Mouse (Mus musculus): ENCODE results near the gene Rpl9-ps1. TPM values are rescaled to one million over a fixed set of nuclear protein-coding genes. Genes with fewer than 3 reads are reported as not detected.

Rpl9-ps1 gene
- total RNA-seq, 2 experiments from 2014 or later: not detected

GRCm38 (mm10) chr11:83623586-83623985, 21.8 kb downstream of the Rpl9-ps1 start:
- no peak for DNase-seq (ENCODE audit: low spot score in 2 of 2)

DNA sequence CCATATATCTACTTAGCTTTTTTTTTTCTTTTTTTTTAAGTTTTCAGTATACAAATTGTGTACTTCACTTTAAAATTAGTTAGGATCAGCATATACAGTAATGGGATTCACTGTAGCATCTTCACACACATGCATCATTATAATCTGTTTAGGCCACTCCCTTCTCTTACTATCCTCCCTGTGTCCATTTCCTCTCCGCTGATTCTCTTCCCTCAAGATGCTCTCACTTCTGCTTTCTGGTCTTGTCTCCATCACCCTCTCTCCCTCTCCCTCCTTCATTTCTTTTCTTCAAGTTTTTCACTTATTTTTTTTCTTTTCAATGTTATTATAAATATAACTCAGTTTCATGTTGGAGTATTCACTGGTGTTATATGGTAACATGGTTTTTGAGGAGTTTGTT, 26.4 kb downstream of the Rpl9-ps1 start:
- DNase-seq (ENCODE audit: low spot score in 2 of 2): no peak

DNA sequence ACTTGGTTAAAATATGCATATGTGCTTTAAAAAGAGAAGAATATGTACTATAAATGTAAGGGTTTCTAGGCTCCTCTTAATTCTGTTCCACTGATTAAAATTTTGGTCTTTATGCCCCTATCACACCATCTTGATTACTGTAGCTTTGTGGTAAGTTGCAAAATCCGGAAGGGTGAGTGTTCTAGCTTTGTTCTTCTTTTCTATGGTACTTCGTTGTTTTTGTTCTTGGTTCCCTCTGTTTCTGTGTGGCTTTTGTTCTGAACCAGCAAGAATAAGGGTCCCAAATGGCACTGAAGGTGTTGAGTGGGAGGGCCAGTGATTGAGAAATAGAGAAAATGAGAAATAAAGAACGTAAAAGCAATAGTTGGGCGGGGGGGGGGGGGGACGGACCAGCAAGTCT, 27.2 kb downstream of the Rpl9-ps1 start:
- no peak for DNase-seq (ENCODE audit: low spot score in 2 of 2)

- DNase-seq (ENCODE audit: low spot score in 2 of 2): no peak
These were observed 28.8 kb downstream of the Rpl9-ps1 start for GRCm38 (mm10) chr11:83616586-83616985.

GRCm38 (mm10) chr11:83610900-83611299, 34.5 kb downstream of the Rpl9-ps1 start:
- DNase-seq (ENCODE audit: low spot score in 2 of 2): no peak

GRCm38 (mm10) chr11:83606396-83606795, 39.0 kb downstream of the Rpl9-ps1 start:
- no peak for DNase-seq (ENCODE audit: low spot score in 2 of 2)

- no peak for DNase-seq (ENCODE audit: low spot score in 2 of 2)
These were observed 39.9 kb downstream of the Rpl9-ps1 start for GRCm38 (mm10) chr11:83605535-83605934.

GRCm38 (mm10) chr11:83604698-83605097, 40.7 kb downstream of the Rpl9-ps1 start:
- no peak for DNase-seq (ENCODE audit: low spot score in 2 of 2)

GRCm38 (mm10) chr11:83603399-83603798, 42.0 kb downstream of the Rpl9-ps1 start:
- DNase-seq (ENCODE audit: low spot score in 2 of 2): no peak

DNA sequence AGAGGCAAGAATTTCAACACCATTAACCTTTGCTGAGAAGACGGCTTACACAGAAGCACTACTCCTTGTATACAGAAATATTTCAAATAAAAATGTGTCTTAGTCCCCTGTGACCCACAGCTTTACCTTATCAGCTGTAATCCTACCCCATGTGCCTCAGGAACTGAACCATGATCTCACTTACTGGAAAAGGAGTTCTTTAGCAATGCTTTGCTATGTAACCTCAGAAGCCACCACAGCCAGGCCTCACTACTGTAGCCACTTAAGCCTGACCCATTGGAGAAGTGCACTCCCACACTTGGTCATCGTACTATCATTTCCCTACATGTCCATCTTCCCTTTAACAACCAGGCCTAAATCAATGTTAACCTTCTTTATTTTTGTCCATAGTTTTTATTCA, 44.8 kb downstream of the Rpl9-ps1 start:
- no peak for DNase-seq (ENCODE audit: low spot score in 2 of 2)

DNA sequence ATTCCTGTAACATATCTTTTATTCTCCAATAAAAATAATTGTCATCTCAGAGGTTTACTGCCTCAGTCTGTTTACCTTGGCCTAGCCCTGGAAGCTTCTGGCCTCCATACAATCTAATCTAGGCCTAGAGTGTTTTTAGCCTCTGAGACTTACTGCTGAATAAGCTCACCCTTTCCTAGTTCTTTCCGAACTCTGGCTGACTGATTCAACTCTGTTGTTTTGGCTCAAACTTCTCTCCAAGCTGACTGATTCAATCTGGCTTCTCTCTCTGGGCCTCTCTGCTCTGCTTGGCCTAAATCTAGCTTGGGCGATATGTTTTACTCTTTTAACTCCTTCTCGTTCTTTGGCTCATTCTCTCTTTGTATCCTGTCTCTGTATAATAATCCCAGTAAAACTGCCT, 46.4 kb downstream of the Rpl9-ps1 start:
- DNase-seq (ENCODE audit: low spot score in 2 of 2): no peak

GRCm38 (mm10) chr11:83598207-83598837, 47.1 kb downstream of the Rpl9-ps1 start:
- no peak for DNase-seq (ENCODE audit: low spot score in 2 of 2)

DNA sequence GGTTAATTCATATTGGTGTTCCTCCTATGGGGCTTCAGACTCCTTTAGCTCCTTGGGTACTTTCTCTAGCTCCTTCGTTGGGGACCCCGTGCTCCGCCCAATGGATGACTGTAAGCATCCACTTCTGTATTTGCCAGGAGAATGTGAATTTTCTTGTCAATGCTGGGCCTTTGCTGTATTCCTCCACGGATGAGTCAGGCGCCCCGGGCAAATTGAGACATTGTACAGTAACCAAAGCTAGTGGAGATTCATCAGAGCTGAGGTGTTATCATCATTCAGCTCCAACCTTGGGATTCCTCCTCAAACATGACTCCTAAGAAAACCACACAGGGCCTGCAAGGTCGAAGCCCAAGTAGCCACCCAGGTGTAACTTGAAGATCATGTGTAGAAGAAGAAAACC, 47.6 kb downstream of the Rpl9-ps1 start:
- no peak for DNase-seq (ENCODE audit: low spot score in 2 of 2)

GRCm38 (mm10) chr11:83595669-83596455, 49.6 kb downstream of the Rpl9-ps1 start:
- DNase-seq (ENCODE audit: low spot score in 2 of 2): no peak

Other genes starting within 250 kb of the Rpl9-ps1 start
- gene Rasl10b, start 236.5 kb downstream of the Rpl9-ps1 start, total RNA-seq (2021): 100 to 1,000 TPM; 219 to 224 TPM
- gene Gas2l2, start 216.2 kb downstream of the Rpl9-ps1 start, total RNA-seq (2021): 1 to 10 TPM in 1 of 2 experiments, under 1 TPM in 1; 0.29 to 1.0 TPM
- gene 1700020L24Rik, start 207.9 kb downstream of the Rpl9-ps1 start, total RNA-seq (2021): not detected
- gene Mmp28, start 182.6 kb downstream of the Rpl9-ps1 start, total RNA-seq (2021): 1 to 10 TPM; 3.2 to 3.3 TPM
- gene Taf15, start 172.5 kb downstream of the Rpl9-ps1 start, total RNA-seq (2021): 10 to 100 TPM; 64.1 to 65.9 TPM
- not detected for gene Heatr9, start 123.4 kb downstream of the Rpl9-ps1 start, total RNA-seq (2021)
- not detected for gene Ccl5, start 115.1 kb downstream of the Rpl9-ps1 start, total RNA-seq (2021)
- 1 to 10 TPM; 5.6 to 6.8 TPM for gene Ccl9, start 67.0 kb downstream of the Rpl9-ps1 start, total RNA-seq (2021)
- 1 to 10 TPM; 1.2 to 1.5 TPM for gene Ccl6, start 52.5 kb downstream of the Rpl9-ps1 start, total RNA-seq (2021)
- not detected for gene Ccl3, start 3.7 kb upstream of the Rpl9-ps1 start, total RNA-seq (2021)
- gene Ccl4, start 17.0 kb upstream of the Rpl9-ps1 start, total RNA-seq (2021): not detected
- not detected for gene Wfdc17, start 58.4 kb upstream of the Rpl9-ps1 start, total RNA-seq (2021)
- not detected for gene Wfdc18, start 63.4 kb upstream of the Rpl9-ps1 start, total RNA-seq (2021)
- not detected for gene Wfdc21, start 101.3 kb upstream of the Rpl9-ps1 start, total RNA-seq (2021)
- 10 to 100 TPM; 16.6 to 19.5 TPM for gene Heatr6, start 108.1 kb upstream of the Rpl9-ps1 start, total RNA-seq (2021)
- gene Hnf1b, start 204.4 kb upstream of the Rpl9-ps1 start, total RNA-seq (2021): under 1 TPM; 0.23 to 0.31 TPM

Measured in layer of hippocampus, postnatal 14 days (tissue).